Mouse (Mus musculus) kidney, postnatal 14 days (tissue): ENCODE measurements around the gene Col15a1.
A peak's percentile ranks its signal among the peaks of the same experiment; 100 is the strongest.

Source experiments
- DNase-seq: peaks from one replicate; pipeline ENCODE4 v3.0.0; 2022; ENCODE audit warnings: mixed read lengths

Col15a1 gene

GRCm38 (mm10) chr4:47231322-47231721 lies 23.4 kb downstream of the Col15a1 start:
- no peak for DNase-seq

DNA sequence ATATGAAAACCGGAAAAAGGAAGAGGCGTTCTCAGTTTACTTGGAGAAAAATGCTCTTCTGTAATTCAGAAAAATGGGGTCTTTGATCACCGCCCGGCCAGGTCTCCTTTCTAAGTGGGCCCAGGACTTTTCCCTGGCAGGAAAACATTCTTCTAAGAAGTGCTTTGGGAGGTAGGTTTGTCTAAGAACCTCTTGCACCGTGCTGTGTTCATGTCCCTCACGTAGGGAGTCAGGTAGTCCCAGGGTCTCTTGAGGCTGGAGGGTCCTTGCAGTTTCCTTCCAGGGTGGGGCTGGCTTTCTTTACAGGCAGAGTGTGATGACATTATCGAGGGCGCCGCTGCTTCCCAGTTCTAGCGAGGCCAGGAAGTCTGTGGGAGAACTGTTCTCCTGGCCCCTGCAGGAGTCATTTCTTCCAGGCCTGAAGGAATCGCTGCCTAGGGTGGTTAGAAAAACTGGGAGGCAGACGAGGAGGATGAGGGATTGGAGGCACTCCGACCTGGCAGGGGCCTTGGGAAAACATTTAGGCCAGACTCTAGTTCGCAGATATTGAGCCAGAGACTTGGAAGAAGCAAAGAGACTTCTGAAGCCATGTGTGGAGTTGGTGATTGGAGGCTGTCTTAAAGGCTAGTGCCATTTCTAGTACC lies 25.4 kb downstream of the Col15a1 start:
- DNase-seq: no peak

GRCm38 (mm10) chr4:47234667-47235267 lies 26.8 kb downstream of the Col15a1 start:
- peak; percentile 90 for DNase-seq

DNA sequence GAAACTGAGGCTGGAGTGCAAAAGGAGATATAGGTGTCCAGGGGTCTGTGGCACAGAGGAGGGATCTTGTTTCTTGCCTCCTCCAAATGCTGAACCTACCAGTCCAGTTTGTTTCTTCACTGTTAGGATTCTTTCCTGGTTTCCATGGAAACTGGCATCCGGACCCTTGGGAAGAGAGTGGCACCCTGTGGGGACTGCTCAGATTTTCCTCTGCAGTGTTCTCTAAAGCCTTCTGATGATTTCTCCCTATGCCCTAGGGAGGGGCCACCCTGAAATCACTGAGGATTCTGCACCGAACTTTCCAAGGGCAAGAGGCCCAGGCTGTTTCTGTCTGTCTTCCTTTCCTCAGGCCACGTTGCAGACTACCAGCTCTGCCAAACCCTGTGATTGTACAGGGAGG lies 27.4 kb downstream of the Col15a1 start:
- DNase-seq: no peak

GRCm38 (mm10) chr4:47236104-47236503 lies 28.1 kb downstream of the Col15a1 start:
- DNase-seq: no peak

DNA sequence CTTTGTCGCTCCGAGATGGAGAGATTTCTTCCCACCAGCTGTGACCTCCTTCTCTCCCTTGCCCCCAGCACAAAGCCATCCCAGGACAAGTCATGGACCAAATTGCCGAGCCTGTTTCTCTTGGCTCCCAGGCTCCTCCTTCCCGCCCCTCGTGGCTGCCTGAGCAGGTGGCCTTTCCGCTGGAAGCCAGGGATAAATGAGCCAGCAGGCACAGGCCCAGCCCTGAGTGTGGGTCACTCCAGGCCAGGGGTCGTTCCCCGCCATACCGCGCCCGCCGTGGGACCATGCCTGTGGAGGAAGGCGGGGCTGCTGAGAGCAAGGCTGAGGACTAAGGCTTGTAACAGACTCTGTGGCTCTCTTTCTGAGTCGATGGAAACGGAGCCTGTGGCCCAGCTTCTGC lies 29.3 kb downstream of the Col15a1 start:
- peak; percentile 83 for DNase-seq

DNA sequence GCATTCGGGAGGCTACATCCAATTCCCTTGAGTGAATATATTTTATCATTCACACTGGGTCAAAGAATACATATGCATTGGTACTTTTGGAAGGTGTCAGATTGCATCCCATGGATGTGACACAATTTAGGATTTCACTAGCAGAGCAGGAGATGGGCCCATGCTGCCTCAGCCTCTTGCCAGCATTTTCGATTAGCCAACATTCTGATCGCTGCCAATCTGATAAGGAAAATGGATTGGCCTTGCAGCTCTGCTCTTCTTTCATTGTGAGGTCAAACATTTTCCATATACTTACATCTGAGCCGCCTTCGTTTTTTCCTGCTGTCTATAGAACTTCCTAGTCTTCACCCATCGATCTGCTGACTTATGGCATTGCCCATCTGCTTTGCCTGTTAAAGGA lies 31.2 kb downstream of the Col15a1 start:
- DNase-seq: no peak

DNA sequence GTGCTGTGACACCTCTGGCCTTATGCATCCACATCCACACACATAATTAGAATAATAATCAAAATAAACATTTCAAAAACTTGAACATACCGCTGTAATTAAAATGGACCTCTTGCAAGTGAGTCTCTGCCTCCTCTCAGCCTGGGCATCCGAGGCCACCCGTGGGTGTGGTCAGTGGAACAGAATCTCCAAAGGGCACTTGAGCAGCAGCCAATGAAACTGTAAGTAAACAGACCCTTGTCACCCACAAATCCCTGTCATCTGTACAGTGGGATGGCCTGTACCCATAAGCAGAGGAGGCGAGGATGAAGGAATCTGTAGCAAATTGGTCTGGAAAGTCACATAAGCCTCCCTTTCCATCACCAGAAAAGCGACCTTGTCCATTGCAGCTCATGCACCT lies 32.9 kb downstream of the Col15a1 start:
- no peak for DNase-seq

DNA sequence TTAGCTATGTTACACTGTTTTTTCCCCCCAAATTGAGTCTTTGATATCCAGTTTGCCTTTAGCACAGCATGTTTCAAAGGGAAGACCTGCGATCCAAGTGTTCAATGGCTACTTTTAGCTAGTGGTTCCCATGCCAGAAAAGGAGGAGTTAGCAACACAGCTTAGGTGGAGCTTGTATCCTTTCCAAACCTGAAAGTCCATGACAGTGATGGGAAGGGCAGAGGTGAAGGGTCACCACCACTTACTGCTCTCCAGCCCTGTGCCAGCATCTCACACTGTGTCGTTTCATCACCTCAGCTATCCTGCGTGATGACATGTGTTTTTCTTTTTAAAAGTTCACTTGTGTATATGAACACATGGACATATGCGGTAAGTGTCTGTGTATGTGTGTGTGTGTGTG lies 34.2 kb downstream of the Col15a1 start:
- no peak for DNase-seq

DNA sequence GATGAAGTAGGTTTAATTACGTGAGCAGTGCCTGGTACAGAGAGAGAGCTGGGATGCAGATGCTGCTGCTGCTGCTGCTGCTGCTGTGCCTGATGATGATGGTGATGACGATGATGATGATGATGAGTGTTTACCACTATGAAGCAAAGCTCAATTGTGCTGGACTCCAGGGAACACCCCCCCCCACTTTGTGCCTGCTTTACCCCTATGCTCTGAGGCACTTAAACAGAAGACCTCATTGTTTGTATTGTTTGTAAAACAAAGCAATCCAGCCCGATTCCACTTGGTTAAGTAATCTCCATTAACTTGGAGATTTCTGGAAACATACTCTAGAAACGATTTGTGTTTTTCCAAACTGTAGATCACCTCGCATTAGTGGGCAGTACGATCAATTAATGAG lies 36.7 kb downstream of the Col15a1 start:
- no peak for DNase-seq

DNA sequence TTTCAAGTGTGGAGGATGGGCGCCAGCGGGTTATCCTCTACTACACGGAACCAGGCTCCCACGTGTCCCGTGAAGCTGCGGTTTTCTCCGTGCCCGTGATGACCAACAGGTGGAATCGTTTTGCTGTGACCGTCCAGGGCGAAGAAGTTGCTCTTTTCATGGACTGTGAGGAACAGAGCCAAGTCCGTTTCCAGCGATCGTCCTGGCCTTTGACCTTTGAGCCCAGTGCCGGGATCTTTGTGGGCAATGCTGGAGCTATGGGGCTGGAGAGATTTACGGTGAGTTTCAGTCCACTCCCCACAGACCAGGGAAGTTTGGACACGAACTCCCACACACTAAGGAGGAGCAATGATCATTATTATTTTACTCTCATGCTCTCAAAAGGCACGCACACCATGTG lies 37.7 kb downstream of the Col15a1 start:
- DNase-seq: no peak

GRCm38 (mm10) chr4:47246811-47247210 lies 38.9 kb downstream of the Col15a1 start:
- DNase-seq: no peak

GRCm38 (mm10) chr4:47247574-47247973 lies 39.6 kb downstream of the Col15a1 start:
- DNase-seq: no peak

DNA sequence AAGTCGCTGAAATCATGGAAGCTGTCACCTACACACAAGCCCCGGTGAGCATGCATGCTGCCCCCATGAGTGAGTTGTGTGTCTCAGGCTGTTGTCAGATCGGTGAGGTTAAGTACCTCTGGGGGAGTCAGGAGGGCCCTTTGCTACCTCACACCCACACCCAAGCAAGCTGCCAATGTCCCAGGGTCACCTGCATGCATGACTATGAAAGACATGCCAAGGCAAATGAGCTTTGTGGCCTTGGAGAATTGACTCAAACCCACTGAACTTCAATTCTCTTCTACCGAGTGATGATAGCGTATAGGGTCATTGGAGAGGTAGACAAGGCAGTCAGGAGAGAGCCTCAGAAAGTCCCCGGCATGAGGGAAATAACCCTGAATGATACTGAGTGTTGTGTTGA lies 41.2 kb downstream of the Col15a1 start:
- DNase-seq: no peak

DNA sequence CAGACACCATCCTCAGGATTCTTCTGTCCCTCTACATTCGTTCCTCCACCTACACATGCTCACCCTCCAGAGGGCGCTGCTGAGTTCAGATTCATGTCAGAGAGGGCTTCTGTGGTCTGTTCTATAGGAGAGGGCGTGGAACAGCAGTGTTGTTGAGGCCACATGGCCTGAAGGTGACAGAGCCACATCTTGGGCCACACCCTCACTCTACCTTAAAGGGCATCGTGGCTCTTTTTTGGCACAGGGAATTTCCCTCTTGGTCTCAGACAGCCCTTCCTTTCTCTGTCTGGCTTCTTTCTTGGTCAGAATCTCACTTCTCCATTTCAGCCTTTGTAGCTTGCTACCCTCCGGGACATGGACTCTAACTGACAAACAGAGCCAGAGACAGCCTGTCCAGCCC lies 43.1 kb downstream of the Col15a1 start:
- DNase-seq: peak; percentile 65

- peak; percentile 75 for DNase-seq
These were observed 43.9 kb downstream of the Col15a1 start for GRCm38 (mm10) chr4:47251693-47252435.

DNA sequence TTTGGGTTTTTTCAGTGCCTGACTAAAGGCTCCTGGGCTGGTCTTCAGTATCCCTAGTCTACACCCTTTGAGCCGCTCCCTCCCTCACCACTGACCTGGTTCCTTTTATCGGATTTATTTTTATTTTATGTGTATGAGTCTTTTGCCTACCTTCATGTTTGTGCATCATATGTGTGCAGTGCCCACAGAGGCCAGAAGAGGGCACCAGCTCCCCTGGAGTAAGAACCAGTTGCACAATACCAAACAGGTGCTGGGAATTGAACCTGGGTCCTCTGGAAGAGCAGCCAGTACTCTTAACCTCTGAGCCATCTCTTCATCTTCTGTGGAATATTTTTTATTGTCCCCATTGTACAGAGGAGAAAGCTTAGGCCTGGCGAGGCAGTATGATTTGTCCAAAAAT lies 44.7 kb downstream of the Col15a1 start:
- no peak for DNase-seq

- peak; percentile 83 for DNase-seq
These were observed 47.7 kb downstream of the Col15a1 start for GRCm38 (mm10) chr4:47255641-47256040.

DNA sequence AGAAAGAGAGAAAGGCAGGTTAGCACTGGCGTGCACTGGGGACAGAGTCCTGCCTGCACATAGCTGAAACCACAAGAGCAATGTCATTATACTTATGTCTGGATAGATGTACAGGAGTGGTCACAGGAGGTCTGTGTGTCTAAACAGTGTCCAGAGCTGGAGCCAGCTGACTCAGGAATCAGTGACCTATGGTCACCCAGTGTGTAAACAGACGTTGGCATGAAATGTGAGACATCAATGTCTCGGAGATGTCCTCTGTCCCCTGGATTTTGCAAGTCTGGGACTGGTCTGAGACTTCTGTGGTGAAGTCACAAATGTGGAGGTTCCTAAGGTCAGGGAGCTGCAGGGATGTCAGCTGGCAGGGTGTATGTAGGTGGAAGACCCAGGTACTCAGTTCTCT lies 50.2 kb downstream of the Col15a1 start:
- no peak for DNase-seq

- DNase-seq: peak; percentile 29
These were observed 53.1 kb downstream of the Col15a1 start for GRCm38 (mm10) chr4:47261049-47261448.

GRCm38 (mm10) chr4:47261919-47262318 lies 54.0 kb downstream of the Col15a1 start:
- DNase-seq: no peak

GRCm38 (mm10) chr4:47265555-47265954 lies 57.6 kb downstream of the Col15a1 start:
- no peak for DNase-seq

- DNase-seq: no peak
These were observed 64.6 kb downstream of the Col15a1 start for GRCm38 (mm10) chr4:47272452-47273130.

DNA sequence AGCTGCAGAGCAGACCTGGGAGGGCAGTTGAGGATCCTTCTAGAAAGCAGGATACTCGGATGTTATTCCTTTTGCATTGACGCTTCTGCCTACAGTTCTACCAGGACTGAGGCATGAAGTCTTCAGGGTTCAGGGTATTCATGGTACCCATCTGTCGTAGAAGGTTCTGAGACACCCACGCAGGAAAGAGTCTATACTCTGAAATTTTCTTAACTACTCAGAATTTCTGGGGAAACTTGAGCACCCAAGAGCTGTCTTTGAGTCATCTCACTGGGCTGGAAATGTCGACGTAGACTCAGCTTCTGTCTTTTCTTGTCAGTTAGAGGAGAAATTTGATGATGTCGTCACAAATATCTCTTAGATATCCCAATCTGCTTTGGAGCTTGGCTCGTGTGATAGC lies 65.8 kb downstream of the Col15a1 start:
- no peak for DNase-seq
